Mouse (Mus musculus) midbrain, embryonic 13.5 days (tissue): ENCODE measurements around the gene Cdh18. TPM values are rescaled to one million over a fixed set of nuclear protein-coding genes. Genes with fewer than 3 reads are reported as not detected.
"Not testable (repeated sequence)": the region's sequence is repeated elsewhere in the genome, so short reads cannot be mapped to it uniquely, and the experiment has no call there.

ENCODE experiments used
- ATAC-seq: fragments of 200-750 bp; cut with Nextera tagmentation; 2 replicates; pipeline ENCODE4 v1.8.0; 2017; ENCODE audit warnings: mild to moderate bottlenecking, moderate TSS enrichment, moderate library complexity
- H3K27ac ChIP-seq: fragments of 300-500 bp; sonication (generic); 2 replicates; pipeline ENCODE4 v1.5.1; 2015; ENCODE audit warnings: inconsistent platforms, mild to moderate bottlenecking, moderate library complexity
- H3K27me3 ChIP-seq: fragments of 300-500 bp; sonication (generic); 2 replicates; pipeline ENCODE4 v1.6.1; 2015; ENCODE audit warnings: mild to moderate bottlenecking, inconsistent platforms
- H3K36me3 ChIP-seq: fragments of 300-500 bp; sonication (generic); 2 replicates; pipeline ENCODE4 v1.6.1; 2015; ENCODE audit warnings: mild to moderate bottlenecking, inconsistent platforms
- H3K4me1 ChIP-seq: fragments of 300-500 bp; sonication (generic); replicated peaks from 2 replicates; pipeline ENCODE4 v1.6.1; 2015; ENCODE audit warnings: inconsistent platforms
- H3K4me2 ChIP-seq: fragments of 300-500 bp; sonication (generic); replicated peaks from 2 replicates; pipeline ENCODE4 v1.6.1; 2015; ENCODE audit warnings: moderate library complexity, mild to moderate bottlenecking, inconsistent platforms
- H3K4me3 ChIP-seq: fragments of 300-500 bp; sonication (generic); replicated peaks from 2 replicates; pipeline ENCODE4 v1.5.1; 2015; ENCODE audit warnings: mild to moderate bottlenecking, inconsistent platforms
- H3K9ac ChIP-seq: fragments of 300-500 bp; sonication (generic); replicated peaks from 2 replicates; pipeline ENCODE4 v1.6.1; 2015; ENCODE audit warnings: mild to moderate bottlenecking, inconsistent platforms
- H3K9me3 ChIP-seq: fragments of 300-500 bp; sonication (generic); 2 replicates; pipeline ENCODE4 v1.6.1; 2016; ENCODE audit warnings: mild to moderate bottlenecking, inconsistent platforms
- WGBS: fragments of 180-500 bp; shearing (Covaris S2); methylation state at CpG from one replicate; pipeline ENCODE4 v1.1.7; 2015; 5-methylcytosine and 5-hydroxymethylcytosine counted together
- polyA plus RNA-seq: library from polyadenylated mRNA; unstranded; fragments of >200 nt; fragmentation: Nextera tagmentation; extraction: Ambion mirVana; gene quantifications from 2 replicates; pipeline ENCODE4 v1.2.1, GENCODE M21; 2015

The Cdh18 gene
- polyA plus RNA-seq = 4.3 and 4.7 TPM in 2 replicates

DNA sequence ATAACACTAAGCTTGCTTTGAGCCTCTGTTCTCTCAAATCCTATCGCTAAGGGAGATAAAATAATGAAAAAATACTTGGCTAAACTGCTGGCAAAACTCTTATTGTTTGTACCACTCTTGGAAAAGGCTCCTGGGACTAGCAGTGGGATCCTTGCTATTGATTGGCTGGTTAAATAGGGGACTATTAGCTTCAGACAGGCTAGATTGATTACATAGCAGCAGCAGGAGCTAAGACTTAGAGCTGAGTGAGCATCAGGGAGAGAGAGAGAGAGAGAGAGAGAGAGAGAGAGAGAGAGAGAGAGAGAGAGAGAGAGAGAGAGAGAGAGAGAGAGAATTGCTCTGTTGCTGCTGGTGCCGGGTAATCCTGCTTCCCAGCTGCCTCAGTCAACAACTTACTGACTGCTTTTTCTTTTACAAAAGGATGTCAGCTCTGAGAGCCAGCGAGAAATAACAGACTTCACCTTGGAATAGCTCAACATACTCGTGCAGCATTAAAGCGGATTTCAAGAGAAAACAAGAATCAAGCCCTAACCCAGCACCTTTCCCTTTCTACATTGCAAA lies at the start of gene Cdh18:
Gene Cdh18, plus strand, starts transcription at position 312 of the 561 bp plus-strand sequence.
- no peaks in the 10 kb centered on the region for H3K9me3 ChIP-seq
- ATAC-seq = 0 out of 2 replicates have a peak, but pooled peaks have one; percentile 48
- WGBS = 39% methylated on average over 5 of the region's 5 CpGs
- 0 out of 2 replicates have a peak within 1 kb of the TSS, but pooled peaks have one; percentile 8 for H3K4me2 ChIP-seq
- no peak within 1 kb of the TSS for H3K4me3 ChIP-seq
- H3K9ac ChIP-seq = no peak within 1 kb of the TSS
- H3K4me1 ChIP-seq = no peaks in the 10 kb centered on the region
- H3K27me3 ChIP-seq = no peaks in the 10 kb centered on the region
- peak within 1 kb of the TSS; percentile 25; the same call in 1 of the 2 replicates for H3K27ac ChIP-seq
- H3K36me3 ChIP-seq = no peaks in the 10 kb centered on the region

DNA sequence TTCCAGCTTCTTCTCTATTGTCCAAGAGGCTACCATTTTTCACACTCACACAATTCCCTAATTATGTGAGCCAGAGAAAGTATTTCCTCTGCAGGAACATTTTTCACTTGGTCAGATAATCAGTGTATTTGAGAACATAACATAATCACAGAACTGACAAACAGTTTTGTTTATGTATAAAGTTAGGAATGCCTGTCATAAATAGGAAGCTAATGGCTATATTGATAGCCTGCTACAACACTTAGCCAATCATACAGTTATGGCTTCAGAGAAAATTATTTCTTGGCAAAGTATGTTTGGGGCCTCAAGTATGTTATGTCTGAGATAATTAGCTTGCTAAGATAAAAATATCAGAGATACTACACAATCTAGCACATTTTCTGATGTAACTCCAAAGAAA lies 37.6 kb upstream of the Cdh18 start:
- ATAC-seq = no peak
- H3K4me1 ChIP-seq = no peaks in the 10 kb centered on the region

GRCm38 (mm10) chr15:22535828-22536227 lies 13.0 kb upstream of the Cdh18 start:
- Histone ChIP-seq H3K27ac (no peak overlapping the region), H3K9ac (no peak overlapping the region), H3K4me2 (no peak overlapping the region), H3K9me3 (no peaks in the 10 kb centered on the region), H3K4me1 (no peaks in the 10 kb centered on the region), H3K4me3 (no peak overlapping the region), H3K27me3 (no peaks in the 10 kb centered on the region), H3K36me3 (no peaks in the 10 kb centered on the region)
- no peak for ATAC-seq
- 73% methylated on average over 2 of the region's 2 CpGs for WGBS

More for the DNA sequence above, 37.6 kb upstream of the Cdh18 start:
- no peaks in the 10 kb centered on the region for H3K27me3 ChIP-seq
- H3K9me3 ChIP-seq = no peaks in the 10 kb centered on the region
- no peaks in the 10 kb centered on the region for H3K36me3 ChIP-seq
- no peak overlapping the region for H3K4me2 ChIP-seq
- no peak overlapping the region for H3K27ac ChIP-seq
- no peak overlapping the region for H3K4me3 ChIP-seq
- H3K9ac ChIP-seq = no peak overlapping the region

- Histone ChIP-seq H3K27ac (no peak overlapping the region), H3K4me2 (no peak overlapping the region), H3K27me3 (no peaks in the 10 kb centered on the region), H3K36me3 (no peaks in the 10 kb centered on the region), H3K9me3 (no peaks in the 10 kb centered on the region), H3K4me1 (no peaks in the 10 kb centered on the region), H3K4me3 (no peak overlapping the region), H3K9ac (no peak overlapping the region)
- 8% methylated on average over 4 of the region's 4 CpGs for WGBS
- ATAC-seq = peak; percentile 40; the same call in 1 of the 2 replicates
Measured at GRCm38 (mm10) chr15:22577974-22578616, 29.3 kb downstream of the Cdh18 start.

DNA sequence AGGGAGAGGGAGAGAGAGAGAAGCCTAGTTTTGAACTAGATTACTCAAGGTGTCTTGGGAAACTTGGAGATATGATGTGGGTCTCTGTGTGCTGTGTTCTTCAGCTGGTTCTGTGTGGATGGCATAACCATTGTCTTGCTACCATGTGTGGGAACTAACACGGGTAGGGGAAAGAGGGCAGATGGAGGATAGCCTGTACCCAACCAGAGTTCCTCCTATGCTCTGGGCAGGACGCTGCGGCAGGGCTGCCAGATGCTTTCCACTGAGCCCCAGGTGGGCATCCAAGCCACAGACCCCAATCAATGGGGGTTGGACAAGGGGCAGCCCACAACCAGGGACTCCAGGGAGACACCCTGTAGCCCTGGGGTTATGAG lies 29.8 kb downstream of the Cdh18 start:
- H3K4me3 ChIP-seq = no peak overlapping the region
- no peak overlapping the region for H3K4me2 ChIP-seq
- no peak overlapping the region for H3K9ac ChIP-seq
- ATAC-seq = 0 out of 2 replicates have a peak, but pooled peaks have one; percentile 48
- WGBS = 36% methylated on average over 3 of the region's 3 CpGs
- H3K27ac ChIP-seq = no peak overlapping the region
- no peaks in the 10 kb centered on the region for H3K36me3 ChIP-seq
- H3K9me3 ChIP-seq = no peaks in the 10 kb centered on the region
- H3K27me3 ChIP-seq = no peaks in the 10 kb centered on the region
- no peaks in the 10 kb centered on the region for H3K4me1 ChIP-seq

- Histone ChIP-seq H3K4me1 (no peaks in the 10 kb centered on the region), H3K36me3 (no peaks in the 10 kb centered on the region), H3K9ac (no peak overlapping the region), H3K9me3 (no peaks in the 10 kb centered on the region), H3K27ac (no peak overlapping the region), H3K27me3 (no peaks in the 10 kb centered on the region), H3K4me3 (no peak overlapping the region), H3K4me2 (no peak overlapping the region)
- ATAC-seq = no peak
- WGBS = 73% methylated on average over 1 of the region's 1 CpGs
Measured at GRCm38 (mm10) chr15:22584667-22585066, 35.8 kb downstream of the Cdh18 start.

- no peaks in the 10 kb centered on the region for H3K36me3 ChIP-seq
- no peak overlapping the region for H3K4me3 ChIP-seq
- 0 out of 2 replicates have a peak, but pooled peaks cover 3% of the 10 kb centered on the region for H3K4me1 ChIP-seq
- H3K27me3 ChIP-seq = no peaks in the 10 kb centered on the region
- 90% methylated on average over 2 of the region's 2 CpGs for WGBS
- H3K9me3 ChIP-seq = no peaks in the 10 kb centered on the region
- no peak overlapping the region for H3K27ac ChIP-seq
- no peak overlapping the region for H3K4me2 ChIP-seq
- H3K9ac ChIP-seq = no peak overlapping the region
- ATAC-seq = no peak
Measured at GRCm38 (mm10) chr15:22716376-22716775, 167.6 kb downstream of the Cdh18 start.

DNA sequence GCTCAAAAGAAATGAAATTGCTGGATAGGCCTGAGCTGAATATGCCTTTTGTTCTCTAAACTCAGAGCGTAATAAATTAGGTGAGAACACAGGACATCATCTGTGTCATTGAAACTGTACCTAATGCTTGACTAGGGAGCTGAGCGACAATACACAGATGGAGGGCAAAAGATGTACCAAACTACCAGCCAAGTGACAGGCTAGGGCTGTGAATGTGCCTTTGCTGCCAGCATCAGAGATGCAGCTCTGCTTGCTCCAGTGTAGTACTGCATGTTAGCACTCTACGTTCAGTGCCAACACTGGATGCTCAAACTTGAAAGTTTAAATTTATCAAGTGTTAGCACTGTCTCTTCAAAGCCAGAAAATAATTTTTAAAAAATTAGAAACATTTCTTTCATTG lies 168.9 kb downstream of the Cdh18 start:
- Histone ChIP-seq H3K4me3 (no peak overlapping the region), H3K9ac (no peak overlapping the region), H3K4me2 (no peak overlapping the region), H3K9me3 (no peaks in the 10 kb centered on the region), H3K27me3 (no peaks in the 10 kb centered on the region), H3K36me3 (no peaks in the 10 kb centered on the region), H3K27ac (no peak overlapping the region), H3K4me1 (0 out of 2 replicates have a peak, but pooled peaks cover 3% of the 10 kb centered on the region)
- 0 out of 2 replicates have a peak, but pooled peaks have one; percentile 45 for ATAC-seq
- WGBS = 59% methylated on average over 3 of the region's 3 CpGs

DNA sequence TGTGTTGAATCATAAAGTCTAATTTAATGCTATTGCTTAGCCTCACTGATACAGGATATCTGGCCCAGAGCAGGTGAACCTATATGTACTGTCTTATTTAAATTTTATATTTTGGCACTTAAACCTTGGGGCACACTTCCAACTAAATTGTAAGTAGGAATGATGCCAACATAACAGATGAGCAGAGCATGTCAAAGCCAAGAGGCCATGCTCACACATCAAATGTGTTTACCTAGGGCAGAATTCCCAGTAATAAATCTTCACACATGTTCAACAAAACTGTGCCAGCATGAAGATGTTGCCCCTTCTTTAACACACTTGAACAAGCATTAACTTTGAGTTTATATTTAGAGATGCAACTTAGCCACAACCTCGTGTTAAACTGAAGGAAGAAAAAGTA lies 177.8 kb downstream of the Cdh18 start:
- no peaks in the 10 kb centered on the region for H3K27me3 ChIP-seq
- ATAC-seq = no peak
- H3K4me3 ChIP-seq = no peak overlapping the region
- 76% methylated on average over 1 of the region's 1 CpGs for WGBS
- no peaks in the 10 kb centered on the region for H3K36me3 ChIP-seq
- no peak overlapping the region for H3K27ac ChIP-seq
- no peaks in the 10 kb centered on the region for H3K4me1 ChIP-seq
- H3K4me2 ChIP-seq = no peak overlapping the region
- no peak overlapping the region for H3K9ac ChIP-seq
- no peaks in the 10 kb centered on the region for H3K9me3 ChIP-seq

DNA sequence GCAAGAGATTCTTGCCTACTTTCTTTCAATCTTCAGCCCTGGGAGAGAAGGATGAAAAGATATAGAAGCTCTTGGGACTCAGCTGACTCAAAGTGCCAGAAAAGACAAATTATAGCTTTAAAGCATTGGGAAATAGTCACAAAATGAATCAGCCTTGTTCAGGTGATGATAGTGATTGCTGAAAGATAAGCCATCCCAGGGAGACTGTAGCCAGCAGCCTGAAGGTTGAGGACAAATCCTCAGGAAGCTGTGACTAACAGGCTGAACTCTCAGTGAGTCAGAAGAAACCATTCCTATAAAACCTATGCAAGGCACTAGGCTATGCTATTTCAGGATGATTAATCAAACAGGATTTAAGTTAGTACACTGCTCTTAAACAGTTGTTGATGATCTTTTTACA lies 184.2 kb downstream of the Cdh18 start:
- Histone ChIP-seq H3K4me1 (no peaks in the 10 kb centered on the region), H3K9me3 (no peaks in the 10 kb centered on the region), H3K27me3 (no peaks in the 10 kb centered on the region), H3K27ac (no peak overlapping the region), H3K4me3 (no peak overlapping the region), H3K9ac (no peak overlapping the region), H3K36me3 (no peaks in the 10 kb centered on the region), H3K4me2 (no peak overlapping the region)
- ATAC-seq = no peak

DNA sequence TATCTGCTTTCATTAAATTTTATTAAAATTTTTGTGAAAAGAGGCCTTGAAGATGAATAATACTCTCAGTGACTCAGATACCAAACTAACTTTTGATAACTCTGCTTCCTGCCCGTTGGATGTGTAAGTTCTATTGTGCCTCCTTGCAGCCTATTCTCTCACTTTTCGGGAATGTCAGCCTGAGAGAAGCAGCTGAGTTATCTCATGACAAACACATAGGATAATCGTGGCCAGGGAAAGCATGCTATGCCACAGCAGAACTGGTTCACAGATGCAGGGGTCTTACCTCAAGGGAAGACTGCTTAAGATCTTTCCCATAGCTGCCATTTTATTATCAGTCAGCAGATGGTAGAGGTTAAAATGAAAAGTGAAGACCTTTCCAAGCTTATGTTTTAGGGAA lies 187.3 kb downstream of the Cdh18 start:
- no peaks in the 10 kb centered on the region for H3K27me3 ChIP-seq
- 83% methylated on average over 3 of the region's 3 CpGs for WGBS
- no peaks in the 10 kb centered on the region for H3K4me1 ChIP-seq
- no peaks in the 10 kb centered on the region for H3K36me3 ChIP-seq
- no peak overlapping the region for H3K27ac ChIP-seq
- H3K4me2 ChIP-seq = no peak overlapping the region
- H3K9me3 ChIP-seq = no peaks in the 10 kb centered on the region
- no peak overlapping the region for H3K9ac ChIP-seq
- ATAC-seq = no peak
- no peak overlapping the region for H3K4me3 ChIP-seq

GRCm38 (mm10) chr15:22761257-22761656 lies 212.4 kb downstream of the Cdh18 start:
- not testable (repeated sequence) for ATAC-seq, H3K4me2 ChIP-seq, H3K4me1 ChIP-seq, H3K9ac ChIP-seq, H3K9me3 ChIP-seq, H3K36me3 ChIP-seq, H3K27me3 ChIP-seq, H3K4me3 ChIP-seq, H3K27ac ChIP-seq

DNA sequence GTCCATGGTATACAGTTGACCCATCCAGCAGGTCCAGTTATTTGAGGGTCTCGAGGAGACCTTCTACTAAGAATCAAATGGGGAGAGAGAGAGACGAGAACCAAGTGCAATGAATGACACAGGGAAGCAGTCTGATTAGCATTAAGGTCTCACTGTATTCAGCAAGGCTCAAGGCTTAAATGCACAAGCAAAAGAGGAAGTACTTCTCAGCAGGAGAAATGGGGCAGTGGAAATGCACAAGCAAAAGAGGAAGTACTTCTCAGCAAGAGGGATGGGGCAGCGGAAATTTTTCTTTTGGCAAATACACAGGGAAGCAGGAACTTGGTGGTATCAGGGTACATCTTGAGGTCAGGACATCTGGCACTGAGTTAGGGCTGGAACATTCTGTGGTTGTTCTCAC lies 217.8 kb downstream of the Cdh18 start:
- not testable (repeated sequence) for H3K27me3 ChIP-seq, H3K27ac ChIP-seq, H3K36me3 ChIP-seq, H3K4me2 ChIP-seq, H3K9ac ChIP-seq, H3K9me3 ChIP-seq, ATAC-seq, H3K4me3 ChIP-seq, H3K4me1 ChIP-seq
- 87% methylated on average over 3 of the region's 3 CpGs for WGBS
